Mouse (Mus musculus) heart, adult 8-10 months (tissue): ENCODE results near the gene Fmnl3. TPM values are rescaled to one million over a fixed set of nuclear protein-coding genes. Genes with fewer than 3 reads are reported as not detected.

Source experiments
- DNase-seq: peaks from one replicate; pipeline ENCODE4 v3.0.0; 2022; ENCODE audit warnings: low spot score
- total RNA-seq, 4 experiments: library from RNA; stranded (reverse); gene quantifications; 2 replicates each; pipeline ENCODE4 v1.2.4; 2022

The Fmnl3 gene
- total RNA-seq, 4 experiments from 2014 or later: 13.2 to 17.9 (median 15.8) TPM

GRCm38 (mm10) chr15:99343414-99344147 lies 26.7 kb downstream of the Fmnl3 start:
- DNase-seq: peak; percentile 69

DNA sequence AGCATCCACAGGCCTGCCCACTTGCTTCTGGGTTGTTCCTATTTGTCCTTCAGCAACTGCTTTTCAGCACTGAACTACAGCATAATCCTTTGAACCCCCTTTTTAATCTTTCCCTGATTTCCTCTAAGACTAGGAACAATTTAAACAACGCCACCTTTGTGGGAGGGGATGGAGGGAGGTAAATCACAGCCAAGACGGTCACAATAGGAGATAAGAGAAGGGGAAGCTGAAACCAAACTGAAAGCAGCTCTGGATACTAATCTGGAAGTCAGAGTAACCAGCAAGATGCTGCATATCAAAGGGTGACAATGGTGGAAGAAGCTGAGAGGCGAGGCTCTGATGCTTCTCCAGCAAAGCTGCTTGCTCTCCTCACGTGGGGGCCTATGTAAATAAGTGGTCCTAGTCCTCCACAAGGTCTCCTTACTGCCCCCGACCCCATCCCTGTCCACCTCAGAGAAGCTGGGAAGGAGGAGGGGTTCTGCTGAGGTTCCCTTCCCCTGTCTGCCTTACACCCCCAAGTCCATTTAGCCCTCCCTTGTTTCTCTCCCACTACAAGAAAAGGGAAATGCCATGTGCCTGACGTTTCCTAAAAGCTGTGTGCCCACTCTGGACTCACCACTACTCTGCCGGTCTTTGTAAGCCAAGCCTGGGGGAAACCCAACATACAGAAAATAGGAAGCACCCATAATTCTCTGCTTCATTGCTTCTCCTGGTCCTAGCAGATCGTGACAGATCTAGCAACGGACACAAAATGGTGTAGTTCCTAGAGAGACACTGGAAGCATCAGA lies 27.9 kb downstream of the Fmnl3 start:
- no peak for DNase-seq

GRCm38 (mm10) chr15:99341102-99341501 lies 29.2 kb downstream of the Fmnl3 start:
- DNase-seq: no peak

DNA sequence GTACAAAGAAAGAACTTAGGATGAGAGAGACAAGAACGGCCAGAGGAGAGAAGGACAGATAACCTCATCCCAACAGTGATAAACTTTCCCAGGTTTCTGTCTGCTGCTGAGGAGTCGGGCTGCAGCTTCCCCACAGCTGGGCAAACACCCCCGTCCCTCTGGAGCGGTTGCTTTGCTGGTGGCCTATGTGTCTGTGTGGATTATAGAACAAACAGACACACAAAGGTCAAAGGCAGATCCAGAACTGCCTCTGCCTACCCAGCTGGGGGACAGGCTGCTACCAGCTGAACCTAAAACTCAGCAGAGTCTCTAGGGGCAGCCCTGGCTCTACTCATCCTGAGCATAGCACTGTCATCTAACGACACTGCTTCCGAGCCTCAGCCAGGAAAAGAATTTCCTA lies 30.6 kb downstream of the Fmnl3 start:
- DNase-seq: no peak

DNA sequence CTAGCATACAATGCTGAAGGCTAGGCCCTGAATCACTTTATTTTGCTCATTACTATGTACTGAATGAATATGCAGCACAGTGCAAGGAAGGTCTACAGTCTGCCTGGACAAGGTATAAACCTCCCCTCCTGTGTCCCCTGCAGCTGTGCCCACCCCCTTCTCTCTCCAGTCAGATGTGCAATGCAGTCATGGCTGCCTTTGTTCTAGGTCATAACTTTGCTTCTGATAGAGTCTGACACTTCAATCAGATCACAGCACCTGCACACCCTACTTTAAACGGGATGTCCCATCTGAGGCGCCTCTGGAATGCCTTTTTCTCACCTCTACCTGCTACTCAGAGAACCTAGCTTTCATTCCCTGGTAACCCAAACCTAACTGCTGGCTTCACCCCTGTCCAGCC lies 31.4 kb downstream of the Fmnl3 start:
- no peak for DNase-seq

GRCm38 (mm10) chr15:99335801-99336320 lies 34.4 kb downstream of the Fmnl3 start:
- DNase-seq: no peak

DNA sequence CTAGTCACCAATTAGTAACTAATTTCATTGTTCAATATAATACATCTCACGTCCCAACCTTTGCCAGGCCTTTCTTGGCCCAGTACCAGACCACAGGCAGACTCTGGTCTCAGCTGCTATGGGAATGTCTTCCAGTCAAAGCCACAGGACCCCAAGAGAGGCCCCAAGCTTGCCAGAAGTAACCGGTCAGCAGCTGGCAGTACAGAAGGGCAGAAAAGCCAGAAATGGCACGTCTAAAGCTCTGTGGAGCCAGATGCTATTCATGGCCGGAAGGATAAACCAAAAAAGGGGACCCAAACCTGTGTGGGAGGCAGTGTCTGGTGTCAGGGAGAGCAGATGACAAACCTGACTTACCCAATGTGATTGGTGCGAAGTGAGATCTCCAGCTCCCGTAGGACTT lies 35.8 kb downstream of the Fmnl3 start:
- no peak for DNase-seq

DNA sequence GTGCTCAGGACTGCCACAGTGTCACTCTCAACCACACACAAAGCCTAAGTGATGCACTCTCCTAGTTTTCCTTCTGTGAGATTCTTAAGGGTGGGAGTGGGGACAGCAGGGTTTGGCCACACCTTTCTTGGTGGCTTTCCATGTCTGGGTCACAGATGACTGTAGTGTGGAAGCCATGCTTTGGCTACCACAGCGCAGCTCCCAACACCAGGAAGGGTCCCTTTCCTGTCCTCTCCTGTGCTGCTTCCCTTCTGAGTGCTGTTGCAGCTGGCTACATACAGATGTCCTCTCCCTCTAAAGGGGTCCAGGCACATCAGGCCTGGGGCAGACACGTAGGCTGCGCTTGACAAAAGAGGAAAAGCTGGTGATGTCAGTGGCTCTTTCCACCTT lies 36.6 kb downstream of the Fmnl3 start:
- peak; percentile 71 for DNase-seq

DNA sequence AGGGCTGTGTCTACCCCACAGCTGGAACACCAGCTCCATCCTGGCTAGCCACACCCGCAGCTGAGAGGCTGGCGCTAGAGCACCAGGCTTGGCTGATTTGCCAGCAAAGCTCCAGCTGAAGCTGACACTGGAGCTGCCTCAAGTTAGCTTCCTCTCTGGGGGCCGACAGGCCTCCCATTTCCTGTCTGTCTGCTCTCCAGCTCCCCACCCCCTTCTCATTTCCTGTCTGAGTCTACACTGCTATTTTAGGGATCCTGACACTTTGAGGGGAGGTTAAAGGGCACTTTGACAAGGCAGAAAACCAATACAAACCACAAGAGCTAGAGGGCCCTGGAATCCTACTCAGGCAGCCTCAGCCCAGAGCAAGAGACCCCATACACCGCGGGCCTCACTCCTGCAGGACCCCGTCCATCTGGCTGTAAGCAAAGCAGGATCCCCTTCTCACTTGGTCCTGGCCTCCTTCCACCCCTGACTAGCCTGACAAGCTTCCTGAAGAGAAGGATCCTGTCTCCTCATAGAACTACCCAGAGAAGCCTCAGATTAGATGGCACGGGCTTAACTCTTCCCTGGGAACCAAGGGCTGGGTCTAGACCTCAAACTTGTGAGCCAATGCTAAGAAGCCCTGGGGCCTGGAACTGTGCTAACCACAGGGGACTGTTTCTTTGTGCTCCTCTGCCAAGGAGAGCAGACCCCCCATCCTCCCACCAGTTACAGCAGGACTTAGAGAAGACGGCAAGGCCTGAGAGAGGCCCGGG lies 37.2 kb downstream of the Fmnl3 start:
- DNase-seq: peak; percentile 95

GRCm38 (mm10) chr15:99332111-99332510 lies 38.2 kb downstream of the Fmnl3 start:
- DNase-seq: no peak

- DNase-seq: no peak
These were observed 38.9 kb downstream of the Fmnl3 start for GRCm38 (mm10) chr15:99331341-99331740.

DNA sequence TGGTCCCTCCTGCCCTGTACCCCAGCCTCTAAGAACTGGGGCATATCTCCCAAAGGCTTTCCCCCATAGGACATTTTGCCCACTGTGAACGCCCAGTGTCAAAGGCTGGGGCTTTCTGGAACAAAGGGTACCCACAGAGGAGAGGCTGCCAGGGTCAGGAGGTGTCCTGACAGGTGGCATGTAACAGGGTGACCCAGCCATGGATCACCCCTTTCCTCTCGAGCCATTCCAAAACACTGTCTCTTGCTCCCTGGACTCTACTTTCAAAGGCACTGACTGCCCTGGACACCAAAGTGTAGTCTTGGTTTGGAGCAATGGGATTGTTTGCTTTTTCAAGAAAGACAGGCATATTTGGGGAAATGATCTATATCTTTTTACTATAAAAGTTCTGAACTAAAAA lies 40.0 kb downstream of the Fmnl3 start:
- DNase-seq: no peak

- no peak for DNase-seq
These were observed 42.3 kb downstream of the Fmnl3 start for GRCm38 (mm10) chr15:99328011-99328410.

GRCm38 (mm10) chr15:99326959-99327358 lies 43.3 kb downstream of the Fmnl3 start:
- no peak for DNase-seq

DNA sequence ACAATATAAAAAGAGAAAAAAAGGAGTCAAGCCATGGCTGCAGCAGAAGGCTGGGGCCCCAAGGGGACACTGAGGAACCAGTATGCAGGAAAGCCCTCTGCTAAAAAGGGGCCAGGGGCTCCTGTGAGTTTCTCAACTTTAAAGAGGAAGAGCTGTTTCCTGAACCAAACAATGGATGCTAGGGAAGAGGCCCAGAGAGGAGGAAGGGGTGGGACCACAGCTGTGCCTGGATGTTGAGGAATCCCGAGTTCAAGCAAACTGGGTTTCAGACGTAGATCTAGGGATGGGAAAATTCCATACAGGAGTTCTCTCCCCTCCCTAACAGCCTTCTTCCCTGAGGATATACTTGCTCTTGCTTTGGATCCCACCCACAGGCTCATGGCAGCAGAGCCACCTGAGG lies 43.9 kb downstream of the Fmnl3 start:
- peak; percentile 73 for DNase-seq

DNA sequence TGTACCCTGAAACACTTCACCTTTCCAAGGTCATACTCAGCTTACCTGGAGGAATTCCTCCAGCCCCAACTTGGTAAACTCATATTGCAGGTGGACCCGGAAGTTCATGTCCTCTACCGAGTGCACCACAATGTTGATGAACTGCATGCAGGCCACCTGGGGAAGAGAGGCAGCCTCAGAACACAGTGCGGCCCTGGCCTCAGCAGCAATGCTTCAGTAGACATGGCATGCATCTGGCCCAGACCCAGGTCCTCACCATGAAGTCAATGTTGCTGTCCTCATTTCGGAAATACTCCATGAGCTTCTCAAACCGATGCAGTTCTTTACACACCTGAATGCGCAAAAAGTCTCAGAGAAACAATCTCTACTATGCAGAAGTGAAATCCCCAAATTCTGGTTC lies 44.7 kb downstream of the Fmnl3 start:
- no peak for DNase-seq

DNA sequence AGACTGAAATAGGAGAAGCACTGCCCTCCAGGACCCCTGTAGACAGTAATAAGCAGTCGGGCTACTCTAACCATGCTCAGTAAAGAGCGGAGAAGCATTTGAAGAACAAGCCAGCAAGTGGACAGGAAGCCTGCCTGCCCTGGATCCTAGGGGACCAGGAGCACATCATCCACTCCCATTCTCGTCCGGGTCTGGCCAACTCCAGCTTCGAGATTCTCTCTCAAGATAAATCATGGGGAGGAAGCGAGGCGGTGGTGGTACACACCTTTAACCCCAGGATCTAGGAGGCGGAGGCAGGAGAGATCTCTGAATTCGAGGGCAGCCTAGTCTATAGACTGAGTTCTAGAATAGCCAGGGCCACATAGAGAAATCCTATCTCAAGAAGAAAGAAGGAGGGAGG lies 46.1 kb downstream of the Fmnl3 start:
- DNase-seq: no peak

- DNase-seq: no peak
These were observed 49.3 kb downstream of the Fmnl3 start for GRCm38 (mm10) chr15:99320978-99321377.

- DNase-seq: no peak
These were observed 50.1 kb downstream of the Fmnl3 start for GRCm38 (mm10) chr15:99320168-99320674.

DNA sequence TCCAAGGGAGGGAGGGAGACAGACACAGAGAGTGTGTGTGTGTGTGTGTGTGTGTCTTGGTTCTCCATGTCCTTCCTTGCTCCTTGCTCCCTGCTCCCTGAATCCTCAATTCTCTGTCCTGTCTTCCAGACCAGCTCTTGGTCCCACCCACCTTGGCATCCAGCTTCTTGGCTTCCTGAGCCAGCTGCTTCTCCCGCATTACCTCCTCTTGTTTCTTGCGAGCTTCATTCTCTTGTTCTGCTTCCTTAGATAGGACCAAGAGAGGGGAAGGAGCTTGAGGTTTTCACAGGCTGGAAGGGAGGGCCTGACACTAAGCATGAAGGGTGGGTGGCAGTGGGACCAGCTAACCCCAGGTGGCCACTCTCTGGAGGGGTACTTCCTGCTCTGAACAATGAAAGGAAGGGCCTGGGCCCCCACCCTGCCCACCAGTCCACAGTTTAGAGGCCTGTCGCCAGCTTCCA lies 50.8 kb downstream of the Fmnl3 start:
- no peak for DNase-seq

DNA sequence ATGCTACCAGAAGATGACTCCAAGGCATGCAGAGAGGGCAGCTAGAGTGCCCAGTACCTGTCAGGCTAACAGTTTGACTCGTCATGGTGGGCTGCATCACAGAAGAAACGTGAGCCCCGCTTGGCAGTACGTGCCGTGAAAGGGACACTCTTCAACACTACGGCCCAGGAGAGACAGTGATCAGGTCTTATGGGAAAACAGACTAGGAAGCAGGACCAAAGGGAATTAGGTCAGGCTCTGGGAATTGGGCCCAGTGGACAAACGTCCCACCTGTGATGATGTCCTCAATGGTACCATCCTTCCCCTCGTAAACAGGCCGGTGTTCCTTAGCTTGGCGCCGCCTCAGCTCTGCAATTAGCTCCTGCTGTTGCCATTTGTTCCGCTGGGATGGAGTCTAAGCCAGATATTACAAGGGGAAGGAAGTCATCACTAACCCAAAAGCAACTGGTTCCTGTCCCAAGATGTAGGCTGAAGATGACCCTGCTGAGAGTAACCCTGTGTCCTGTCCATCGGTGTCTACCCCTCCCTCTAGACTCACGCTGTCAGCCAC lies 51.3 kb downstream of the Fmnl3 start:
- DNase-seq: no peak

GRCm38 (mm10) chr15:99318071-99318470 lies 52.2 kb downstream of the Fmnl3 start:
- DNase-seq: no peak
